ENCODE assay signal across 7 mouse cellular contexts in genomic region chr19:10203146-10203847, GRCm38 (mm10). TPM values are rescaled to one million over a fixed set of nuclear protein-coding genes. Genes with fewer than 3 reads are reported as not detected.
DNase-seq lines count a peak whose midpoint lies in the region; ATAC-seq and TF ChIP-seq lines count a peak whose summit lies in the region.

No protein-coding gene starts in this region.

- WGBS in liver, embryonic 12.5 days (ENCODE audit: insufficient replicate concordance), result 1% methylated on average over 23 of the region's 23 CpGs
- 1% methylated on average over 23 of the region's 23 CpGs for WGBS in stomach, embryonic 16.5 days

- H3ac ChIP-seq in C2C12 (ENCODE audit: control insufficient read depth, insufficient read length, low read depth), result peak overlapping the region; percentile 72

- DNase-seq in 3T3-L1 (ENCODE audit: low read depth, low spot score), result peak; percentile 46
- no peak for DNase-seq in cerebellum, postnatal 14 days
- no peak for DNase-seq in right cerebral cortex, postnatal 4 days

- H3K79me2 ChIP-seq in C2C12 (ENCODE audit: control insufficient read depth, insufficient read depth), result peaks cover 62% of the 10 kb centered on the region

- peaks cover 47% of the 10 kb centered on the region for H3K79me3 ChIP-seq in C2C12 (ENCODE audit: low read depth)

- H3K36me3 ChIP-seq in C2C12 (ENCODE audit: control insufficient read depth, insufficient read depth), result peaks cover 52% of the 10 kb centered on the region
- peaks cover 80% of the 10 kb centered on the region for H3K36me3 ChIP-seq in erythroblast, embryonic 14.5 days (ENCODE audit: control insufficient read depth)
- peaks cover 67% of the 10 kb centered on the region for H3K36me3 ChIP-seq in liver, embryonic 12.5 days
- peaks cover 16% of the 10 kb centered on the region; the same call in 1 of the 2 replicates for H3K36me3 ChIP-seq in stomach, embryonic 16.5 days (ENCODE audit: control insufficient read depth, insufficient read depth, low read length)

- H3K4me2 ChIP-seq in liver, embryonic 12.5 days, result peak overlapping the region; percentile 80
- H3K4me2 ChIP-seq in stomach, embryonic 16.5 days (ENCODE audit: low read depth, low read length), result peak overlapping the region; percentile 84

- no peaks in the 10 kb centered on the region for H3K27me3 ChIP-seq in C2C12 (ENCODE audit: control insufficient read depth, insufficient read depth, insufficient read length)
- H3K27me3 ChIP-seq in erythroblast, embryonic 14.5 days (ENCODE audit: control insufficient read depth), result peaks cover 2% of the 10 kb centered on the region; the same call in 1 of the 2 replicates
- H3K27me3 ChIP-seq in liver, embryonic 12.5 days (replicated peaks), result no peaks in the 10 kb centered on the region
- no peaks in the 10 kb centered on the region for H3K27me3 ChIP-seq in stomach, embryonic 16.5 days (ENCODE audit: control insufficient read depth, insufficient read depth, low read length)

- H3K4me1 ChIP-seq in erythroblast, embryonic 14.5 days (ENCODE audit: control insufficient read depth), result peaks cover 60% of the 10 kb centered on the region
- peaks cover 49% of the 10 kb centered on the region for H3K4me1 ChIP-seq in liver, embryonic 12.5 days
- peaks cover 13% of the 10 kb centered on the region for H3K4me1 ChIP-seq in stomach, embryonic 16.5 days (ENCODE audit: control insufficient read depth, insufficient read depth, low read length)

- TF ChIP-seq CTCF in C2C12 (IDR thresholded peaks at IDR 0.05; ENCODE audit: control insufficient read depth, insufficient read depth, insufficient read length), result no peak

- peak overlapping the region; percentile 97 for H3K9ac ChIP-seq in liver, embryonic 12.5 days
- H3K9ac ChIP-seq in stomach, embryonic 16.5 days (ENCODE audit: low read length), result peak overlapping the region; percentile 81

- H3K4me3 ChIP-seq in C2C12 (ENCODE audit: insufficient read depth, poor library complexity, severe bottlenecking), result peak overlapping the region; percentile 90
- peak overlapping the region; percentile 74 for H3K4me3 ChIP-seq in erythroblast, embryonic 14.5 days (replicated peaks)
- peak overlapping the region; percentile 97 for H3K4me3 ChIP-seq in liver, embryonic 12.5 days
- peak overlapping the region; percentile 60 for H3K4me3 ChIP-seq in stomach, embryonic 16.5 days (replicated peaks; ENCODE audit: low read length)

- ATAC-seq in liver, embryonic 12.5 days, result peak; percentile 84
- ATAC-seq in stomach, embryonic 16.5 days (ENCODE audit: insufficient read depth, low FRiP score), result no peak; the same call in 1 of the 2 replicates

- peak overlapping the region; percentile 97 for H3K27ac ChIP-seq in liver, embryonic 12.5 days
- peak overlapping the region; percentile 91 for H3K27ac ChIP-seq in stomach, embryonic 16.5 days (ENCODE audit: low read length)

- H3K9me3 ChIP-seq in erythroblast, embryonic 14.5 days (ENCODE audit: control insufficient read depth, low read length), result no peaks in the 10 kb centered on the region
- no peaks in the 10 kb centered on the region for H3K9me3 ChIP-seq in liver, embryonic 12.5 days (replicated peaks)
- H3K9me3 ChIP-seq in stomach, embryonic 16.5 days (replicated peaks; ENCODE audit: control insufficient read depth, low read length), result no peaks in the 10 kb centered on the region

TF ChIP-seq in C2C12, 6 proteins besides CTCF, POLR2A, EP300 and RAD21:
- TF ChIP-seq MYOG (IDR thresholded peaks at IDR 0.05; ENCODE audit: control insufficient read depth, extremely low read depth, insufficient read length), result no peak
- TF ChIP-seq MAX (IDR thresholded peaks at IDR 0.05), result no peak

RNA-seq across cellular contexts. Expression of gene Tmem258, which starts 0.5 kb away (rescaled TPM):
- 339 TPM for polyA plus RNA-seq in C2C12 (2012; fragmentation: generic; extraction: Trizol)
- polyA plus RNA-seq in erythroblast, embryonic 14.5 days (2012), result 1.6 and 2.2 TPM in 2 replicates
- 350 and 353 TPM in 2 replicates for polyA plus RNA-seq in liver, embryonic 12.5 days (2016; fragmentation: Nextera tagmentation; extraction: Ambion mirVana)
- 400 and 452 TPM in 2 replicates for polyA plus RNA-seq in stomach, embryonic 16.5 days (2015; fragmentation: Nextera tagmentation; extraction: Ambion mirVana)

RNA-seq across cellular contexts. Expression of gene Fen1, which starts 0.7 kb away (rescaled TPM):
- 83.7 TPM for polyA plus RNA-seq in C2C12 (2012; fragmentation: generic; extraction: Trizol)
- 9.7 and 14.5 TPM in 2 replicates for polyA plus RNA-seq in erythroblast, embryonic 14.5 days (2012)
- polyA plus RNA-seq in liver, embryonic 12.5 days (2016; fragmentation: Nextera tagmentation; extraction: Ambion mirVana), result 198 and 200 TPM in 2 replicates
- polyA plus RNA-seq in stomach, embryonic 16.5 days (2015; fragmentation: Nextera tagmentation; extraction: Ambion mirVana), result 72.3 and 83.6 TPM in 2 replicates

RNA-seq across cellular contexts. Expression of gene Fads1, which starts 20.6 kb away (rescaled TPM):
- 62.3 TPM for polyA plus RNA-seq in C2C12 (2012; fragmentation: generic; extraction: Trizol)
- polyA plus RNA-seq in erythroblast, embryonic 14.5 days (2012), result 3.0 and 3.7 TPM in 2 replicates
- 86.4 and 91.6 TPM in 2 replicates for polyA plus RNA-seq in liver, embryonic 12.5 days (2016; fragmentation: Nextera tagmentation; extraction: Ambion mirVana)
- polyA plus RNA-seq in stomach, embryonic 16.5 days (2015; fragmentation: Nextera tagmentation; extraction: Ambion mirVana), result 107 and 117 TPM in 2 replicates

RNA-seq across cellular contexts. Expression of gene Myrf, which starts 37.3 kb away (rescaled TPM):
- 0.21 TPM for polyA plus RNA-seq in C2C12 (2012; fragmentation: generic; extraction: Trizol)
- 0.02 TPM in 1 of 2 replicates, not detected in the other for polyA plus RNA-seq in erythroblast, embryonic 14.5 days (2012)
- polyA plus RNA-seq in liver, embryonic 12.5 days (2016; fragmentation: Nextera tagmentation; extraction: Ambion mirVana), result 6.6 TPM in 2 replicates
- polyA plus RNA-seq in stomach, embryonic 16.5 days (2015; fragmentation: Nextera tagmentation; extraction: Ambion mirVana), result 16.6 and 17.6 TPM in 2 replicates

Comparison
In these comparisons a context has a peak if more than half of its experiments do, and no peak if none do; other contexts are left out.
1. RNA of gene Tmem258, which starts 0.5 kb away (polyA plus RNA-seq): 400 to 452 TPM in stomach, embryonic 16.5 days, 350 to 353 TPM in liver, embryonic 12.5 days and 339 TPM in C2C12 (single experiment); 1.6 to 2.2 TPM in erythroblast, embryonic 14.5 days; every median in the first group is over 100 times any median in the second.
2. RNA of gene Fads1, which starts 20.6 kb away (polyA plus RNA-seq): 107 to 117 TPM in stomach, embryonic 16.5 days, 86.4 to 91.6 TPM in liver, embryonic 12.5 days and 62.3 TPM in C2C12 (single experiment); 3.0 to 3.7 TPM in erythroblast, embryonic 14.5 days; every median in the first group is over 10 times any median in the second.
3. Peak in every context shown above with its lines, with median percentiles within 50 percentile points of each other: H3K4me3 ChIP-seq.